Mouse (Mus musculus) forebrain, embryonic 16.5 days (tissue): ENCODE measurements around the gene Ublcp1. TPM values are rescaled to one million over a fixed set of nuclear protein-coding genes. Genes with fewer than 3 reads are reported as not detected.

ENCODE experiments used
- ATAC-seq: fragments of 200-750 bp; cut with Nextera tagmentation; 2 replicates; pipeline ENCODE4 v1.8.0; 2017; ENCODE audit warnings: mild to moderate bottlenecking, moderate library complexity
- H3K27ac ChIP-seq: fragments of 300-500 bp; sonication (generic); 2 replicates; pipeline ENCODE4 v1.5.1; 2014; ENCODE audit warnings: low read length, control low read depth
- H3K27me3 ChIP-seq: fragments of 300-500 bp; sonication (generic); replicated peaks from 2 replicates; pipeline ENCODE4 v1.6.1; 2014; ENCODE audit warnings: low read length; ENCODE audit not compliant: control insufficient read depth, insufficient read depth
- H3K36me3 ChIP-seq: fragments of 300-500 bp; sonication (generic); 2 replicates; pipeline ENCODE4 v1.6.1; 2014; ENCODE audit not compliant: control insufficient read depth, insufficient read depth
- H3K4me1 ChIP-seq: fragments of 300-500 bp; sonication (generic); replicated peaks from 2 replicates; pipeline ENCODE4 v1.6.1; 2014; ENCODE audit warnings: low read length; ENCODE audit not compliant: control insufficient read depth, insufficient read depth
- H3K4me2 ChIP-seq: fragments of 300-500 bp; sonication (generic); 2 replicates; pipeline ENCODE4 v1.6.1; 2014; ENCODE audit warnings: mild to moderate bottlenecking, low read length, control low read depth
- H3K4me3 ChIP-seq: fragments of 300-500 bp; sonication (generic); replicated peaks from 2 replicates; pipeline ENCODE4 v1.5.1; 2014; ENCODE audit warnings: mild to moderate bottlenecking, low read length, control low read depth
- H3K9ac ChIP-seq: fragments of 300-500 bp; sonication (generic); replicated peaks from 2 replicates; pipeline ENCODE4 v1.6.1; 2014; ENCODE audit warnings: low read depth, low read length, control low read depth
- H3K9me3 ChIP-seq: fragments of 300-500 bp; sonication (generic); 2 replicates; pipeline ENCODE4 v1.6.1; 2016; ENCODE audit warnings: low read length; ENCODE audit not compliant: control insufficient read depth
- WGBS: fragments of 180-500 bp; shearing (Covaris S2); extraction: QIAGEN DNeasy Blood & Tissue Kit; methylation state at CpG from one replicate; pipeline ENCODE4 v1.1.7; 2014; 5-methylcytosine and 5-hydroxymethylcytosine counted together
- polyA plus RNA-seq: library from polyadenylated mRNA; unstranded; fragments of >200 nt; fragmentation: Nextera tagmentation; extraction: Ambion mirVana; gene quantifications from 2 replicates; pipeline ENCODE4 v1.2.1, GENCODE M21; 2015

Ublcp1 gene
- 53.1 and 55.6 TPM in 2 replicates for polyA plus RNA-seq

GRCm38 (mm10) chr11:44470432-44471336, at the start of gene Ublcp1:
Gene Ublcp1, minus strand, starts transcription at chr11:44470498.
- no peaks in the 10 kb centered on the region for H3K36me3 ChIP-seq
- H3K4me1 ChIP-seq, result peaks cover 13% of the 10 kb centered on the region
- H3K27ac ChIP-seq, result peak within 1 kb of the TSS; percentile 91
- WGBS, result under 1% methylated on average over 54 of the region's 54 CpGs
- ATAC-seq, result peak; percentile 95
- H3K9me3 ChIP-seq, result no peaks in the 10 kb centered on the region
- peak within 1 kb of the TSS; percentile 72 for H3K4me3 ChIP-seq
- no peaks in the 10 kb centered on the region for H3K27me3 ChIP-seq
- H3K9ac ChIP-seq, result peak within 1 kb of the TSS; percentile 80
- peak within 1 kb of the TSS; percentile 94 for H3K4me2 ChIP-seq

GRCm38 (mm10) chr11:44519096-44519949, 49.0 kb upstream of the Ublcp1 start:
- Histone ChIP-seq H3K27me3 (no peaks in the 10 kb centered on the region), H3K9me3 (no peaks in the 10 kb centered on the region), H3K9ac (peak overlapping the region; percentile 70), H3K36me3 (no peaks in the 10 kb centered on the region), H3K4me3 (peak overlapping the region; percentile 61), H3K27ac (peak overlapping the region; percentile 87), H3K4me2 (peak overlapping the region; percentile 79), H3K4me1 (peaks cover 13% of the 10 kb centered on the region)
- WGBS, result under 1% methylated on average over 35 of the region's 61 CpGs
- ATAC-seq, result peak; percentile 54

DNA sequence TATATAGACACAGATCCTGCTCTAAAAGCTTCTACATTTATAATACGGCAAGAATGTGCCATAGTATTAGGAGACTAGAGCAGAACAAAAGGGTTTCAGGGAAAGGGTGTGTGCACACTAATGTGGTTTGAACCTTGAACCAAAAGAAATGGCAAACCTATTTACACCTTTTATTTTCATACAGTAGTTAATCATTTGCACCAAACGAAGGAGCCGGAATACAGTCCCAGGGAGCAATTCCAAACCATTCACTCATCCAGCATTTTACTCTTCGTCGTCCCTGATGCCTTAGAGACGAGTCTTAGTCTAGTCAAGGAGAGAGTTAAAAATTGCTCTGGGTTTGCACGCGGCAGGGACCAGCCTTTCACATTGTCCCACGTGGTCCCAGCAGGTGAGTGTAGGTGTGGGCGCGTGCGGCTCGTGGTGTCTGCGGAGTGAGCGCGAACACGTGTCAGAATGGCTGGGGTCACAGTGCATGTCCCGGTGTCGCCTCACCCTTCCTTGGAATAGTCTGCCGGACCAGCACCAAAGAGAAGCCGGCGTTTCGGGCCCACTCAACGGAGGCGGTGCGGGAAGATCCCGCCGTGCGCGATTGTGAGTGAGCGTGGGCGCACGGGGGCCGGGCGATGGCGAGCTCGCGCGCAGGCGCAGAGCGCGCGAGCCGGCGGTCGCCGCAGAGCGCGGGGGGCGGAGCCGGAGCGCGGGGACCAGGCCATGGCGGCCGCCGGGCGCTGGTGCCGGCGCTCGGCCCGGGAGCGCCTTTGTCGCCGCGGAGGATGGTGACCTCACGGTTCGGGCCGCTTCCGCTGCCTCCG, 48.2 kb upstream of the Ublcp1 start, which contains the start of gene Rnf145:
Gene Rnf145, plus strand, starts transcription at position 684 of the 815 bp plus-strand sequence.
- H3K9ac ChIP-seq, result peak within 1 kb of the TSS; percentile 70
- H3K4me2 ChIP-seq, result peak within 1 kb of the TSS; percentile 79
- H3K27me3 ChIP-seq, result no peaks in the 10 kb centered on the region
- WGBS, result under 1% methylated on average over 36 of the region's 70 CpGs
- peaks cover 13% of the 10 kb centered on the region for H3K4me1 ChIP-seq
- ATAC-seq, result peak; percentile 88
- peak within 1 kb of the TSS; percentile 61 for H3K4me3 ChIP-seq
- peak within 1 kb of the TSS; percentile 87 for H3K27ac ChIP-seq
- H3K9me3 ChIP-seq, result no peaks in the 10 kb centered on the region
- no peaks in the 10 kb centered on the region for H3K36me3 ChIP-seq

DNA sequence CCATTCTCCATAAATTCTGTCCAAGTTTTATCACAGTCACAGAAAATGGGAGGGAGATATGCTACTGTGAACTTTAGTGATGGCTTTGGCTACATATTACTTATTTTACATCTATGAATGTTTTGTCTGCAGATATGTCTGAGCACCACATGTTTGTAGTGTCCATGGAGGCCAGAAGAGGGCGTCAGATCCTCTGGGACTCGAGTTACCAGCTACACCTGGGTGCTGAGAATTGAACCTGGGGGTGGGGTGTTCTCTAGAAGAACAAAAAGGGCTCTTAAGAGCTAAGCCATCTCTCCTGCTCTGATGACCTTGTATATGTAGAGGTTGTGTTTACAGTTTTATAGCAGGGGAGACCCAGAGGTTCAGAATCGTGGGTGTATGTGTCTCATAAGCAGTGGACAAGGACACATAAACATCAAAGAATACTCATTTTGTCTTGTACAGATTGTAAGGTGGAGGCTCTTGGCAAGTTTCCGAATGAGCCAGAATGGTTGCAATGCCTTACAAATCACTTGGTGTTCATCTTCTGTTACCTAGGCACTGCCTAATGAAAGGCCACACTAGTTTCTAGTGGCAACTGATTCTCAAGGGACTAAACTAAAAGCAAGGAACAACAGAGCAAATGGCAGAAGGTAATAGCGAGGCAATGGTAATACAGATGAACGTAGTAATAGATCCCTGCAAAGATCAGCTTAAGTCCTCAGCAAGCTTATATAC, 47.4 kb upstream of the Ublcp1 start:
- WGBS, result 46% methylated on average over 6 of the region's 6 CpGs
- Histone ChIP-seq H3K27ac (peak overlapping the region; percentile 87; the same call in 1 of the 2 replicates), H3K4me3 (peak overlapping the region; percentile 61), H3K4me1 (peaks cover 13% of the 10 kb centered on the region), H3K36me3 (no peaks in the 10 kb centered on the region), H3K4me2 (peak overlapping the region; percentile 55), H3K27me3 (no peaks in the 10 kb centered on the region), H3K9me3 (no peaks in the 10 kb centered on the region), H3K9ac (peak overlapping the region; percentile 70)
- ATAC-seq, result no peak

GRCm38 (mm10) chr11:44516362-44516761, 46.1 kb upstream of the Ublcp1 start:
- no peaks in the 10 kb centered on the region for H3K9me3 ChIP-seq
- H3K27me3 ChIP-seq, result no peaks in the 10 kb centered on the region
- H3K4me1 ChIP-seq, result peaks cover 9% of the 10 kb centered on the region
- H3K27ac ChIP-seq, result no peak overlapping the region
- no peak overlapping the region for H3K9ac ChIP-seq
- H3K4me3 ChIP-seq, result no peak overlapping the region
- 18% methylated on average over 1 of the region's 1 CpGs for WGBS
- no peaks in the 10 kb centered on the region for H3K36me3 ChIP-seq
- no peak overlapping the region for H3K4me2 ChIP-seq
- no peak for ATAC-seq

DNA sequence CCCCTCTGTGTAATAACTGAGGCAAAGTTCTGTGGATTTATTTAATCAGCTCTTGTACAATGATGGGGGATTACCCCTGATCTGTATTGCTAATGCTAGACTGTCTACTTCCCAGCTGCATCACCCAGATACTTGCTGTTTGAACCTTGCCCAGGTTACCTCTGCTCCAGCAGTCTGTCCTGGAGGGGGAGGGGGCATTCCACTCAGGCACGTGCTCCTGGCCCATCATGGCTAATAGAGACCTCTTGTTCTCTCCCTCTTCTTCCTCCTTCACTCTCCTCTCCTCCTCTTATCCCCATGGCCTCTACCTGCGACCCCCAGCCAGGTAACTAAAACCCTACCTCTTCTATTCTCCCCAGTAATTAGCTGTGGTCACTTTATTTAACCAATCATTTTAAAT, 44.4 kb upstream of the Ublcp1 start:
- WGBS, result 53% methylated on average over 2 of the region's 2 CpGs
- Histone ChIP-seq H3K4me2 (no peak overlapping the region), H3K4me3 (no peak overlapping the region), H3K4me1 (no peaks in the 10 kb centered on the region; the same call in 1 of the 2 replicates), H3K27ac (no peak overlapping the region), H3K9ac (no peak overlapping the region), H3K36me3 (no peaks in the 10 kb centered on the region), H3K27me3 (no peaks in the 10 kb centered on the region), H3K9me3 (no peaks in the 10 kb centered on the region)
- ATAC-seq, result no peak

DNA sequence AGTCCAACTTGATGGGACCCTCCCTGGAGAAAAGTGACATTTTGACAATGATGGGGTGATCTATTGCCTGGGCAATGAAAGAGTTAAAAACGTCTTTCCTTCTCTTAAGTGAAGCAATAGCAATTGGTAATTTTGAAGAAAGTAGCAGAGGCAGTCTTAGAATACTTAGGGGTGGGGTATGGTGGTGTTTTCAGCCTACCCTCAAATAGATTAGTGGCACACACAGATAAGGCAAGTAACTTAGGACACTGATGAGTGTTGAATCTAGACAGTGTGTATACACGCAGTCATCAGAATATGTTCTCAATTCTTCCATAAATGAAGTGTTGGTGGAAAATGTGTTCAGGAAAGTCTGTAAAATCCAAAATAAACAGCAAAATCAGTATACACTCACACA, 42.7 kb upstream of the Ublcp1 start:
- H3K4me2 ChIP-seq, result no peak overlapping the region
- H3K9me3 ChIP-seq, result no peaks in the 10 kb centered on the region
- no peak overlapping the region for H3K9ac ChIP-seq
- no peaks in the 10 kb centered on the region for H3K36me3 ChIP-seq
- no peak overlapping the region for H3K27ac ChIP-seq
- H3K4me1 ChIP-seq, result no peaks in the 10 kb centered on the region; the same call in 1 of the 2 replicates
- no peaks in the 10 kb centered on the region for H3K27me3 ChIP-seq
- ATAC-seq, result no peak
- H3K4me3 ChIP-seq, result no peak overlapping the region
- 65% methylated on average over 2 of the region's 2 CpGs for WGBS
